19 mouse cellular contexts compared by ENCODE assay signal in the genomic region with DNA sequence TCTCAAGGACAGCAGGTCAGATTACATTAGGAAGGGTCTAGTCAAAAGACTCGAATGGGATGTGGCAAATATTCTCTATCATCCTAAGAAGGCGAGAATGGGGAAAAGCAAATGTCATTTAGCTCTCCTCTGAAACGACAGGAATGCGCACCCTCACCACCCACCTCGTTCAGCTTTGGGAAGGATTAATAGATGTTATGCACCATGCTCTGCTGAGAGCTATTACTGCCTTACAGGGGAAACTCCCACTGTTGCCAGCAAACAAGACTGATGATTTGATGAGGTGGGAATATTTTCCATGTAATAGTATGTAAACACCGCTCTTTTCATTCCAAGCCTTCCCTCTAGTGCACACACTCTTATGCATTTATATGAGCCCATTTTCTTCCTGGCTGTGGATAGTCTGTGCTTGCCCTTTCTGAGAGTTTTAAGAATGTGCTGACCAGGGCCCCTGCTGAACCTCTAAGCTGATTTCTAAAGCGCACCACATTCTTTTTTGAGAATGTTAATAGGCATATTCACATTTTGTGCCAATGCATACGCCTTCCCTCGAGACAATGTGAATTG.
DNase-seq lines count a peak whose midpoint lies in the region; ATAC-seq and TF ChIP-seq lines count a peak whose summit lies in the region.
"Had no signal": no experiment of that assay in that cellular context is flagged by ENCODE, and none has a peak within 500 bp of the region (broad histone marks: within the 10 kb centered on the region; RNA-seq: fewer than 3 reads in every experiment).

No protein-coding gene starts in this region.

- no peaks in the 10 kb centered on the region for H3K9me3 ChIP-seq in forebrain, embryonic 12.5 days
- H3K9me3 ChIP-seq in forebrain, embryonic 11.5 days (ENCODE audit: control insufficient read depth, low read length) = no peaks in the 10 kb centered on the region
- H3K9me3 ChIP-seq in midbrain, embryonic 12.5 days = no peaks in the 10 kb centered on the region
- no peaks in the 10 kb centered on the region for H3K9me3 ChIP-seq in midbrain, postnatal 0 days (ENCODE audit: low read length)
- H3K9me3 ChIP-seq in midbrain, embryonic 13.5 days = no peaks in the 10 kb centered on the region
- H3K9me3 ChIP-seq: heart, embryonic 13.5 days; hindbrain, embryonic 12.5 days had no signal

- H3K4me1 ChIP-seq in forebrain, embryonic 12.5 days = no peaks in the 10 kb centered on the region
- no peaks in the 10 kb centered on the region for H3K4me1 ChIP-seq in forebrain, embryonic 11.5 days (replicated peaks; ENCODE audit: control insufficient read depth, insufficient read depth, low read length)
- no peaks in the 10 kb centered on the region for H3K4me1 ChIP-seq in midbrain, embryonic 12.5 days
- no peaks in the 10 kb centered on the region for H3K4me1 ChIP-seq in midbrain, postnatal 0 days (ENCODE audit: insufficient read depth, low read length)
- H3K4me1 ChIP-seq in midbrain, embryonic 13.5 days (replicated peaks) = peaks cover 8% of the 10 kb centered on the region; the same call in 1 of the 2 replicates
- H3K4me1 ChIP-seq: heart, embryonic 13.5 days; hindbrain, embryonic 12.5 days had no signal

- no peaks in the 10 kb centered on the region for H3K27me3 ChIP-seq in forebrain, embryonic 12.5 days
- no peaks in the 10 kb centered on the region for H3K27me3 ChIP-seq in forebrain, embryonic 11.5 days (ENCODE audit: control insufficient read depth, insufficient read depth, low read length)
- H3K27me3 ChIP-seq in midbrain, embryonic 12.5 days = no peaks in the 10 kb centered on the region
- no peaks in the 10 kb centered on the region for H3K27me3 ChIP-seq in midbrain, postnatal 0 days (ENCODE audit: insufficient read depth, low read length)
- no peaks in the 10 kb centered on the region for H3K27me3 ChIP-seq in midbrain, embryonic 13.5 days
- H3K27me3 ChIP-seq: CH12.LX; heart, embryonic 13.5 days; hindbrain, embryonic 12.5 days had no signal

- no peak overlapping the region for H3K9ac ChIP-seq in forebrain, embryonic 12.5 days
- H3K9ac ChIP-seq in forebrain, embryonic 11.5 days (ENCODE audit: low read length) = no peak overlapping the region
- no peak overlapping the region for H3K9ac ChIP-seq in midbrain, embryonic 12.5 days (replicated peaks)
- no peak overlapping the region for H3K9ac ChIP-seq in midbrain, postnatal 0 days (replicated peaks; ENCODE audit: low read length, poor library complexity, severe bottlenecking)
- no peak overlapping the region for H3K9ac ChIP-seq in midbrain, embryonic 13.5 days (replicated peaks)
- H3K9ac ChIP-seq: heart, embryonic 13.5 days; hindbrain, embryonic 12.5 days had no signal

- H3K4me3 ChIP-seq in forebrain, embryonic 12.5 days (replicated peaks) = no peak overlapping the region
- no peak overlapping the region for H3K4me3 ChIP-seq in forebrain, embryonic 11.5 days (ENCODE audit: low read depth, low read length)
- no peak overlapping the region for H3K4me3 ChIP-seq in midbrain, embryonic 12.5 days
- H3K4me3 ChIP-seq in midbrain, postnatal 0 days (ENCODE audit: low read depth, low read length) = no peak overlapping the region
- no peak overlapping the region for H3K4me3 ChIP-seq in midbrain, embryonic 13.5 days (replicated peaks)
- no peak overlapping the region for H3K4me3 ChIP-seq in gastrocnemius, adult 2 months
- H3K4me3 ChIP-seq: heart, embryonic 13.5 days; hindbrain, embryonic 12.5 days had no signal

- intact Hi-C loops in gastrocnemius, adult 2 months (cut with DNase I) = no loop called here

- 60% methylated on average over 9 of the region's 9 CpGs for WGBS in forebrain, embryonic 12.5 days
- 67% methylated on average over 9 of the region's 9 CpGs for WGBS in forebrain, embryonic 11.5 days
- 59% methylated on average over 9 of the region's 9 CpGs for WGBS in midbrain, embryonic 12.5 days
- WGBS in midbrain, postnatal 0 days = 42% methylated on average over 9 of the region's 9 CpGs
- 51% methylated on average over 9 of the region's 9 CpGs for WGBS in midbrain, embryonic 13.5 days

- DNase-seq in forebrain, embryonic 11.5 days (ENCODE audit: low spot score) = no peak
- no peak for DNase-seq in midbrain, postnatal 0 days (ENCODE audit: low spot score)
- no peak for DNase-seq in embryo, embryonic 10.5 days (ENCODE audit: low spot score)
- DNase-seq in gastrocnemius, adult 2 months = no peak
- DNase-seq: adrenal gland, postnatal 14 days; cerebellum, adult 18-20 months; cerebellum, adult 9-11 months; cerebellum, postnatal 36 days; gastrocnemius, postnatal 36 days; heart, adult 11 months; heart, postnatal 36 days had no signal

- H3K4me2 ChIP-seq in forebrain, embryonic 12.5 days = no peak overlapping the region
- H3K4me2 ChIP-seq in forebrain, embryonic 11.5 days (ENCODE audit: low read depth, low read length, severe bottlenecking) = no peak overlapping the region
- H3K4me2 ChIP-seq in midbrain, embryonic 12.5 days (replicated peaks) = no peak overlapping the region
- no peak overlapping the region for H3K4me2 ChIP-seq in midbrain, postnatal 0 days (ENCODE audit: low read depth, low read length, poor library complexity, severe bottlenecking)
- no peak overlapping the region for H3K4me2 ChIP-seq in midbrain, embryonic 13.5 days (replicated peaks)
- H3K4me2 ChIP-seq: heart, embryonic 13.5 days; hindbrain, embryonic 12.5 days had no signal

- no peak overlapping the region for H3K27ac ChIP-seq in forebrain, embryonic 12.5 days
- H3K27ac ChIP-seq in forebrain, embryonic 11.5 days (ENCODE audit: low read depth, low read length) = no peak overlapping the region
- no peak overlapping the region for H3K27ac ChIP-seq in midbrain, embryonic 12.5 days (replicated peaks)
- H3K27ac ChIP-seq in midbrain, postnatal 0 days (ENCODE audit: low read depth, low read length) = no peak overlapping the region
- 0 out of 2 replicates have a peak overlapping the region, but pooled peaks have one; percentile 30 for H3K27ac ChIP-seq in midbrain, embryonic 13.5 days
- no peak overlapping the region for H3K27ac ChIP-seq in gastrocnemius, adult 2 months
- H3K27ac ChIP-seq: heart, embryonic 13.5 days; hindbrain, embryonic 12.5 days; hindbrain, postnatal 0 days had no signal

- no peak for TF ChIP-seq CTCF in midbrain, postnatal 0 days (IDR thresholded peaks at IDR 0.05)
- no peak for TF ChIP-seq CTCF in gastrocnemius, adult 2 months (IDR thresholded peaks at IDR 0.05)

- H3K36me3 ChIP-seq in forebrain, embryonic 12.5 days (replicated peaks) = no peaks in the 10 kb centered on the region
- H3K36me3 ChIP-seq in forebrain, embryonic 11.5 days (ENCODE audit: control insufficient read depth, insufficient read depth, low read length) = no peaks in the 10 kb centered on the region
- no peaks in the 10 kb centered on the region for H3K36me3 ChIP-seq in midbrain, embryonic 12.5 days
- no peaks in the 10 kb centered on the region for H3K36me3 ChIP-seq in midbrain, postnatal 0 days (ENCODE audit: insufficient read depth, low read length)
- no peaks in the 10 kb centered on the region for H3K36me3 ChIP-seq in midbrain, embryonic 13.5 days
- H3K36me3 ChIP-seq: heart, embryonic 13.5 days; hindbrain, embryonic 12.5 days had no signal

- ATAC-seq in forebrain, embryonic 12.5 days (ENCODE audit: low FRiP score) = 0 out of 2 replicates have a peak, but pooled peaks have one; percentile 33
- no peak for ATAC-seq in forebrain, embryonic 11.5 days (replicated peaks; ENCODE audit: low FRiP score)
- ATAC-seq in midbrain, embryonic 12.5 days (ENCODE audit: low FRiP score, low read depth) = peak; percentile 52; the same call in 1 of the 2 replicates
- ATAC-seq in midbrain, postnatal 0 days (ENCODE audit: low FRiP score) = no peak
- peak; percentile 71 for ATAC-seq in midbrain, embryonic 13.5 days
- ATAC-seq: forebrain, embryonic 14.5 days; hindbrain, postnatal 0 days had no signal

Comparison
In these comparisons a context has a peak if more than half of its experiments do, and no peak if none do; other contexts are left out.
1. ATAC-seq: peak in forebrain, embryonic 12.5 days (single experiment), midbrain, embryonic 12.5 days (single experiment) and midbrain, embryonic 13.5 days (single experiment); none in forebrain, embryonic 11.5 days (single experiment) and midbrain, postnatal 0 days (single experiment).